Mouse (Mus musculus): ENCODE data around the gene Zkscan2. TPM values are rescaled to one million over a fixed set of nuclear protein-coding genes. Genes with fewer than 3 reads are reported as not detected.

Zkscan2 gene
- total and polyA plus RNA-seq, 3 experiments = not detected

DNA sequence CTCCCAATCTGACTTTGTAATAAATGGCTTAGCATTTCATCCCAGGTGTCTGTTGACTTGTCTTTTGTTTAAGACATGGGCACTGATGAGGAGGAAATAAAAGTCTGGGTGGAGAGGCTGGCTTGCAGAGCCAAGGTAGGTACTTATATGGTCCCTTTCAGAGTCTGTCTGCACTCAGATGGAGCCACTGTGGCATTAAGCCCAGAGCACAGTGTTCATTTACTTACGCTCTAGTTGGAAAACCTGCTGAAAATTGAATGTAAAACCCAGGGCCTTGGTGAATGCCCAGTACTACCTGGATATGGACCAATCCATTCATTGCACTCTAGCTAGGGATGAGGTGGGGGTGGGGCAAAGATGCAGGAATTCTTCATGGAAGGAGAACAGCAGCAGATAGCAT is 32.3 kb downstream of the Zkscan2 start:
- no peak overlapping the region for H3K4me2 ChIP-seq (ENCODE audit: insufficient read depth, low read depth, poor library complexity, severe bottlenecking)
- no peaks in the 10 kb centered on the region for H3K36me3 ChIP-seq (replicated peaks in 1 of 2; ENCODE audit: control insufficient read depth in 1 of 2, insufficient read depth in 1 of 2, low read length in 1 of 2)
- dilution Hi-C loops (cut with MboI; ENCODE audit: extremely low pct_ligation_motif_present, extremely low pct_unique_long_range_greater_than_20kb, low sequenced_read_pairs) = no loop called here
- no peak overlapping the region for H3K27ac ChIP-seq (ENCODE audit: insufficient read depth, low read depth)
- TF ChIP-seq RAD21 (IDR thresholded peaks at IDR 0.05; ENCODE audit: low read depth, low read length) (no peak), MXI1 (IDR thresholded peaks at IDR 0.05; ENCODE audit: low read depth, low read length) (no peak), NRF1 (IDR thresholded peaks at IDR 0.05; ENCODE audit: low read depth, low read length) (no peak), MAZ (IDR thresholded peaks at IDR 0.05; ENCODE audit: low read depth, low read length) (no peak), USF1 (IDR thresholded peaks at IDR 0.05; ENCODE audit: low read depth, low read length) (no peak), CTCF (conservative IDR thresholded peaks at IDR 0.05 in 1 of 2, IDR thresholded peaks at IDR 0.05 in 1 of 2; ENCODE audit: low read depth in 2 of 2, low read length in 2 of 2) (no peak), CHD1 (IDR thresholded peaks at IDR 0.05; ENCODE audit: low read depth, low read length) (no peak), TBP (conservative IDR thresholded peaks at IDR 0.05; ENCODE audit: low read depth, low read length) (no peak), ZMIZ1 (IDR thresholded peaks at IDR 0.05; ENCODE audit: low read depth, low read length) (no peak), TCF12 (IDR thresholded peaks at IDR 0.05; ENCODE audit: low read depth, low read length) (no peak), MAX (IDR thresholded peaks at IDR 0.05; ENCODE audit: low read length) (no peak), ZNF384 (IDR thresholded peaks at IDR 0.05; ENCODE audit: low read depth, low read length) (no peak), MEF2A (IDR thresholded peaks at IDR 0.05; ENCODE audit: borderline replicate concordance, low read depth, low read length) (no peak), MAFK (IDR thresholded peaks at IDR 0.05; ENCODE audit: insufficient replicate concordance, low read length) (no peak), SMC3 (IDR thresholded peaks at IDR 0.05; ENCODE audit: low read depth, low read length) (no peak), JUND (conservative IDR thresholded peaks at IDR 0.05; ENCODE audit: low read depth, low read length) (no peak), BHLHE40 (IDR thresholded peaks at IDR 0.05; ENCODE audit: low read depth, low read length) (no peak), KAT2A (IDR thresholded peaks at IDR 0.05; ENCODE audit: insufficient replicate concordance, low read length) (no peak)
- no peak overlapping the region for H3K9ac ChIP-seq (ENCODE audit: insufficient read depth, low read depth)
- H3K79me2 ChIP-seq (replicated peaks; ENCODE audit: control insufficient read depth, extremely low read depth, insufficient read depth, poor library complexity, severe bottlenecking) = no peaks in the 10 kb centered on the region
- DNase-seq (ENCODE audit: extremely low read depth) = no peak
- H3K4me1 ChIP-seq (ENCODE audit: control insufficient read depth in 1 of 2, insufficient read depth in 2 of 2) = no peaks in the 10 kb centered on the region
- H3K9me3 ChIP-seq (replicated peaks; ENCODE audit: low read length) = peaks cover 3% of the 10 kb centered on the region
- in situ Hi-C loops (cut with MboI; ENCODE audit: low pct_ligation_motif_present, low pct_unique_long_range_greater_than_20kb, low sequenced_read_pairs) = loop anchor here (5.0 to 10.0 kb wide), 3 partner anchors 66 to 453 kb away; no protein-coding TSS in a partner anchor
- H3K4me3 ChIP-seq (replicated peaks in 1 of 3; ENCODE audit: low read depth in 2 of 3, low read length in 2 of 3, poor library complexity in 1 of 3) = no peak overlapping the region
- peaks cover 13% of the 10 kb centered on the region for H3K27me3 ChIP-seq (replicated peaks)

DNA sequence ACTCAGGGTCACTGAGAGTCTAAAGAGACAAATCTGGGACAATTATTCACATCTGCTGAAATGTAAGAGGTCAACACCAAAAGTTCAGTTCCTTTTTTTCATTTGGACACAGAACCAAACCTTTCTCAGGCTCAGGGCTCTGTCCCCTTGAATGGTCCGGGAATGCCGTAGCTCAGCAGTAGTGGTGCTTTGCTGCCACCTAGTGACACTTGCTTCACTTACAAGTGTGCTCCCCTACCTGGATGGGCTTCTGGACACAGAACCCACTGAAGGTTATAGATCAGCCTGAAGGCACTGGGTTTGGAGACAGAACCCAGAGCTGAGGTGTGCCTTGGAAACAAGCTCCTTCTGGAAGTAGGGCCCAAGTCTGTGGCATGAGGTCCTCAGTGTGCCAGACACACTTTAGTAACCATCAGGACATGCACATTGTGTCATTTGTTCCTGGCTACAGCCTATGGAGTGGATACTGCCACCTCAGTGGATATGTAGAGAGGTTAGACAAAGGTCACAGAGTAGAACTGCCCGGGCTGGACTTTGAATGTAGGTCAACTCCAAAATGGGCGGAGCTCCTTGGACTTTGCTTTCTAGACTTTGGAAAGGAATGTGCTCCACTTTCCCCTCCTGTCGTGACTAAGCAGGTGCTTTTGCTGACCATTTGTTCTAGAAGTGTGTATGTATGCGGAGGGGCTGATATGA is 34.4 kb downstream of the Zkscan2 start:
- H3K4me3 ChIP-seq (replicated peaks in 1 of 3; ENCODE audit: low read depth in 2 of 3, low read length in 2 of 3, poor library complexity in 1 of 3) = no peak overlapping the region
- no peak overlapping the region for H3K9ac ChIP-seq (ENCODE audit: insufficient read depth, low read depth)
- H3K36me3 ChIP-seq (replicated peaks in 1 of 2; ENCODE audit: control insufficient read depth in 1 of 2, insufficient read depth in 1 of 2, low read length in 1 of 2) = no peaks in the 10 kb centered on the region
- 0 out of 4 replicates have a peak, but pooled peaks cover 0 to 4% of the 10 kb centered on the region in 2 experiments for H3K4me1 ChIP-seq (ENCODE audit: control insufficient read depth in 1 of 2, insufficient read depth in 2 of 2)
- H3K27me3 ChIP-seq (replicated peaks) = peaks cover 13% of the 10 kb centered on the region
- DNase-seq (ENCODE audit: extremely low read depth) = peak; percentile 62
- no peaks in the 10 kb centered on the region for H3K9me3 ChIP-seq (replicated peaks; ENCODE audit: low read length)
- in situ Hi-C loops (cut with MboI; ENCODE audit: low pct_ligation_motif_present, low pct_unique_long_range_greater_than_20kb, low sequenced_read_pairs) = loop anchor here (5.0 to 10.0 kb wide), 3 partner anchors 64 to 451 kb away; no protein-coding TSS in a partner anchor
- H3K4me2 ChIP-seq (ENCODE audit: insufficient read depth, low read depth, poor library complexity, severe bottlenecking) = no peak overlapping the region
- no peaks in the 10 kb centered on the region for H3K79me2 ChIP-seq (replicated peaks; ENCODE audit: control insufficient read depth, extremely low read depth, insufficient read depth, poor library complexity, severe bottlenecking)
- no peak overlapping the region for H3K27ac ChIP-seq (ENCODE audit: insufficient read depth, low read depth)
- dilution Hi-C loops (cut with MboI; ENCODE audit: extremely low pct_ligation_motif_present, extremely low pct_unique_long_range_greater_than_20kb, low sequenced_read_pairs) = no loop called here
- peak; percentile 90 for TF ChIP-seq ZC3H11A (IDR thresholded peaks at IDR 0.05; ENCODE audit: low read depth, low read length)
- no peak for TF ChIP-seq TCF12 (IDR thresholded peaks at IDR 0.05; ENCODE audit: low read depth, low read length)
- TF ChIP-seq JUND (conservative IDR thresholded peaks at IDR 0.05; ENCODE audit: low read depth, low read length) = peak; percentile 39; the same call in 1 of the 2 replicates
- TF ChIP-seq CHD1 (IDR thresholded peaks at IDR 0.05; ENCODE audit: low read depth, low read length) = no peak
- no peak for TF ChIP-seq MAX (IDR thresholded peaks at IDR 0.05; ENCODE audit: low read length)
- TF ChIP-seq NELFE (IDR thresholded peaks at IDR 0.05; ENCODE audit: low read depth, low read length) = no peak
- no peak for TF ChIP-seq UBTF (IDR thresholded peaks at IDR 0.05; ENCODE audit: low read depth, low read length)
- peak; percentile 94 for TF ChIP-seq SMC3 (IDR thresholded peaks at IDR 0.05; ENCODE audit: low read depth, low read length)
- no peak for TF ChIP-seq SIN3A (IDR thresholded peaks at IDR 0.05; ENCODE audit: low read length)
- TF ChIP-seq ETS1 (conservative IDR thresholded peaks at IDR 0.05; ENCODE audit: low read depth, low read length) = no peak
- TF ChIP-seq POLR2AphosphoS2 (IDR thresholded peaks at IDR 0.05; ENCODE audit: low read depth, low read length) = no peak
- TF ChIP-seq POLR2A (IDR thresholded peaks at IDR 0.05; ENCODE audit: low read depth, low read length) = no peak
- TF ChIP-seq HCFC1 (IDR thresholded peaks at IDR 0.05; ENCODE audit: low read depth, low read length) = no peak
- 0 out of 2 replicates have a peak, but pooled peaks have one; percentile 35 for TF ChIP-seq MYC (IDR thresholded peaks at IDR 0.05; ENCODE audit: low read depth, low read length)
- peak; percentile 45; the same call in 1 of the 2 replicates for TF ChIP-seq MEF2A (IDR thresholded peaks at IDR 0.05; ENCODE audit: borderline replicate concordance, low read depth, low read length)
- TF ChIP-seq CHD2 (IDR thresholded peaks at IDR 0.05; ENCODE audit: low read length) = no peak
- TF ChIP-seq MAZ (IDR thresholded peaks at IDR 0.05; ENCODE audit: low read depth, low read length) = no peak
- TF ChIP-seq IRF4 (IDR thresholded peaks at IDR 0.05; ENCODE audit: low read depth, low read length) = peak; percentile 57; the same call in 1 of the 2 replicates
- no peak for TF ChIP-seq MXI1 (IDR thresholded peaks at IDR 0.05; ENCODE audit: low read depth, low read length)
- TF ChIP-seq RAD21 (IDR thresholded peaks at IDR 0.05; ENCODE audit: low read depth, low read length) = peak; percentile 99
- TF ChIP-seq ELF1 (IDR thresholded peaks at IDR 0.05; ENCODE audit: low read depth, low read length) = no peak
- no peak for TF ChIP-seq TBP (conservative IDR thresholded peaks at IDR 0.05; ENCODE audit: low read depth, low read length)
